Mouse (Mus musculus) CD4-positive, CD25-positive, alpha-beta regulatory T cell, adult 9 weeks (primary cell): ENCODE data around the gene Prkab2. TPM values are rescaled to one million over a fixed set of nuclear protein-coding genes. Genes with fewer than 3 reads are reported as not detected.

Experiments
- polyA plus RNA-seq: library from polyadenylated mRNA; unstranded; fragments of 100-300 nt; shearing (Covaris generic); gene quantifications from one replicate; pipeline ENCODE4 v1.2.1, GENCODE M21; 2017

Prkab2 gene
- polyA plus RNA-seq: 4.1 TPM

GRCm38 (mm10) chr3:97657655-97658411, at the start of gene Prkab2:
Prkab2 (plus strand) TSS chr3:97658193.

GRCm38 (mm10) chr3:97609845-97610410, 48.1 kb upstream of the Prkab2 start, which contains the start of gene Chd1l:
Chd1l (minus strand) TSS chr3:97610203.

GRCm38 (mm10) chr3:97628391-97629001, 29.5 kb upstream of the Prkab2 start, which contains the start of gene Fmo5:
Fmo5 (plus strand) TSS chr3:97628804.

GRCm38 (mm10) chr3:97674644-97675110, 16.7 kb downstream of the Prkab2 start, which contains the start of gene Gm17651:
Gm17651 (minus strand) TSS chr3:97674694.

Other genes starting within 250 kb of the Prkab2 start
- not detected for gene Olfr1402, start 236.2 kb upstream of the Prkab2 start, polyA plus RNA-seq
- 32.3 TPM for gene Chd1l, start 48.0 kb upstream of the Prkab2 start, polyA plus RNA-seq
- gene Fmo5, start 29.4 kb upstream of the Prkab2 start, polyA plus RNA-seq: 16.8 TPM
- gene Gm17651, start 16.5 kb downstream of the Prkab2 start, polyA plus RNA-seq: not detected
- gene Pde4dip, start 230.5 kb downstream of the Prkab2 start, polyA plus RNA-seq: 26.2 TPM
- gene Sec22b, start 243.0 kb downstream of the Prkab2 start, polyA plus RNA-seq: 122 TPM